Mouse (Mus musculus): ENCODE data around the gene Fam189b.
A peak's percentile ranks its signal among the peaks of the same experiment; 100 is the strongest.
"Not testable (repeated sequence)": the region's sequence is repeated elsewhere in the genome, so short reads cannot be mapped to it uniquely, and the experiment has no call there.

Fam189b gene

GRCm38 (mm10) chr3:89203142-89203514 is 20.2 kb downstream of the Fam189b start:
- ATAC-seq (ENCODE audit: low TSS enrichment), result peak; percentile 11; the same call in 1 of the 2 replicates

- no peak for ATAC-seq (ENCODE audit: low TSS enrichment)
These were observed 23.1 kb downstream of the Fam189b start for GRCm38 (mm10) chr3:89206079-89206478.

- ATAC-seq (ENCODE audit: low TSS enrichment), result no peak
These were observed 23.8 kb downstream of the Fam189b start for GRCm38 (mm10) chr3:89206695-89207094.

GRCm38 (mm10) chr3:89208075-89208657 is 25.2 kb downstream of the Fam189b start:
- ATAC-seq (ENCODE audit: low TSS enrichment), result no peak

GRCm38 (mm10) chr3:89208736-89209135 is 25.8 kb downstream of the Fam189b start:
- no peak for ATAC-seq (ENCODE audit: low TSS enrichment)

- ATAC-seq (ENCODE audit: low TSS enrichment), result no peak
These were observed 26.8 kb downstream of the Fam189b start for GRCm38 (mm10) chr3:89209731-89210130.

- ATAC-seq (ENCODE audit: low TSS enrichment), result no peak
These were observed 27.2 kb downstream of the Fam189b start for GRCm38 (mm10) chr3:89210162-89210561.

GRCm38 (mm10) chr3:89210731-89211130 is 27.8 kb downstream of the Fam189b start:
- ATAC-seq (ENCODE audit: low TSS enrichment), result no peak

GRCm38 (mm10) chr3:89213803-89214530 is 31.0 kb downstream of the Fam189b start:
- peak; percentile 80 for ATAC-seq (ENCODE audit: low TSS enrichment)

- no peak for ATAC-seq (ENCODE audit: low TSS enrichment)
These were observed 31.9 kb downstream of the Fam189b start, which contains the start of gene Thbs3 for GRCm38 (mm10) chr3:89214681-89215411. Gene Thbs3, plus strand, starts transcription at chr3:89215180.

- ATAC-seq (ENCODE audit: low TSS enrichment), result peak; percentile 45
These were observed 32.9 kb downstream of the Fam189b start for GRCm38 (mm10) chr3:89215853-89216252.

GRCm38 (mm10) chr3:89216407-89216806 is 33.5 kb downstream of the Fam189b start:
- ATAC-seq (ENCODE audit: low TSS enrichment), result not testable (repeated sequence)

- no peak for ATAC-seq (ENCODE audit: low TSS enrichment)
These were observed 35.3 kb downstream of the Fam189b start for GRCm38 (mm10) chr3:89218271-89218670.

- ATAC-seq (ENCODE audit: low TSS enrichment), result no peak
These were observed 36.6 kb downstream of the Fam189b start for GRCm38 (mm10) chr3:89219546-89219945.

- peak; percentile 51; the same call in 1 of the 2 replicates for ATAC-seq (ENCODE audit: low TSS enrichment)
These were observed 38.2 kb downstream of the Fam189b start for GRCm38 (mm10) chr3:89221167-89221566.

- no peak for ATAC-seq (ENCODE audit: low TSS enrichment)
These were observed 41.9 kb downstream of the Fam189b start for GRCm38 (mm10) chr3:89224796-89225195.

GRCm38 (mm10) chr3:89225321-89225815 is 42.4 kb downstream of the Fam189b start:
- no peak for ATAC-seq (ENCODE audit: low TSS enrichment)

GRCm38 (mm10) chr3:89225918-89226317 is 43.0 kb downstream of the Fam189b start:
- 0 out of 2 replicates have a peak, but pooled peaks have one; percentile 4 for ATAC-seq (ENCODE audit: low TSS enrichment)

GRCm38 (mm10) chr3:89226361-89226760 is 43.4 kb downstream of the Fam189b start:
- no peak for ATAC-seq (ENCODE audit: low TSS enrichment)

GRCm38 (mm10) chr3:89226900-89227299 is 44.0 kb downstream of the Fam189b start, which contains the start of gene Mtx1:
Gene Mtx1, minus strand, starts transcription at chr3:89227088.
- no peak for ATAC-seq (ENCODE audit: low TSS enrichment)

- peak; percentile 71 for ATAC-seq (ENCODE audit: low TSS enrichment)
These were observed 44.6 kb downstream of the Fam189b start for GRCm38 (mm10) chr3:89227307-89228179.
